Mouse (Mus musculus) neural tube, embryonic 14.5 days (tissue): ENCODE results near the gene Gcnt7. TPM values are rescaled to one million over a fixed set of nuclear protein-coding genes. Genes with fewer than 3 reads are reported as not detected.

Experiments
- ATAC-seq: fragments of 200-750 bp; cut with Nextera tagmentation; 2 replicates; pipeline ENCODE4 v1.8.0; 2017; ENCODE audit warnings: low read depth, mild to moderate bottlenecking, moderate TSS enrichment, moderate library complexity
- H3K27ac ChIP-seq: fragments of 300-500 bp; sonication (generic); 2 replicates; pipeline ENCODE4 v1.5.1; 2014; ENCODE audit warnings: low read depth, mild to moderate bottlenecking, control low read depth, low read length, moderate library complexity, mixed read lengths
- H3K27me3 ChIP-seq: fragments of 300-500 bp; sonication (generic); 2 replicates; pipeline ENCODE4 v1.6.1; 2014; ENCODE audit warnings: low read length; ENCODE audit not compliant: control insufficient read depth, insufficient read depth
- H3K36me3 ChIP-seq: fragments of 300-500 bp; sonication (generic); 2 replicates; pipeline ENCODE4 v1.6.1; 2014; ENCODE audit warnings: low read length, mixed read lengths; ENCODE audit not compliant: control insufficient read depth, insufficient read depth
- H3K4me1 ChIP-seq: fragments of 300-500 bp; sonication (generic); 2 replicates; pipeline ENCODE4 v1.6.1; 2014; ENCODE audit warnings: low read length; ENCODE audit not compliant: control insufficient read depth, insufficient read depth
- H3K4me2 ChIP-seq: fragments of 300-500 bp; sonication (generic); 2 replicates; pipeline ENCODE4 v1.6.1; 2014; ENCODE audit warnings: mild to moderate bottlenecking, low read depth, low read length, control low read depth
- H3K4me3 ChIP-seq: fragments of 300-500 bp; sonication (generic); 2 replicates; pipeline ENCODE4 v1.5.1; 2014; ENCODE audit warnings: low read depth, low read length, control low read depth, mixed read lengths
- H3K9ac ChIP-seq: fragments of 300-500 bp; sonication (generic); replicated peaks from 2 replicates; pipeline ENCODE4 v1.6.1; 2014; ENCODE audit warnings: low read depth, mild to moderate bottlenecking, control low read depth, low read length, mixed read lengths
- H3K9me3 ChIP-seq: fragments of 300-500 bp; sonication (generic); 2 replicates; pipeline ENCODE4 v1.6.1; 2016; ENCODE audit warnings: low read length; ENCODE audit not compliant: control insufficient read depth
- WGBS: fragments of 180-500 bp; shearing (Covaris S2); extraction: QIAGEN DNeasy Blood & Tissue Kit; methylation state at CpG from one replicate; pipeline ENCODE4 v1.1.7; 2014; 5-methylcytosine and 5-hydroxymethylcytosine counted together
- polyA plus RNA-seq: library from polyadenylated mRNA; unstranded; fragments of >200 nt; fragmentation: Nextera tagmentation; extraction: Ambion mirVana; gene quantifications from 2 replicates; pipeline ENCODE4 v1.2.1, GENCODE M21; 2014

Gcnt7 gene
- 0.80 and 1.2 TPM in 2 replicates for polyA plus RNA-seq

DNA sequence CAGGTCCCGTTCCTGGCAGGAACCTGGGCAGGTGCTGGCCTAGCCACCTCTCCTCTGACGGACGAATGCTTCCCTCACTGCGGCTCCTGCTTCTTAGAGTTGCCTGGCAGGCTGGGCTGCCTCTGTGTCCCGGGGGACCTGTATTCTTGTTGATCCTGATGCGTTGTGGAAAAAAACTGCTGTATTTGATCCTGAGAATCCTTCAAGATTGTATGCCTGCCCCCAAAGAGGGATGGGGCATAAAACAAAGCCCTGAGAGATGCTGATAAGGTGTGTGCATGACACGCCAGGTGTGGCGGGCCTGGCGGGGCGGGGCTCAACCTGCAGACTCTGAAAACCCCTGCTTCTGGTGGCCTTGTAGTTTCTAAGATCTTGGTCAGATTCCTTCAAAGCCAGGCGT, at the start of gene Gcnt7:
Gene Gcnt7 (minus strand): TSS at position 101 of the 400 bp plus-strand sequence.
- H3K9ac ChIP-seq: no peak within 1 kb of the TSS
- 93% methylated on average over 11 of the region's 11 CpGs for WGBS
- no peak for ATAC-seq
- H3K9me3 ChIP-seq: no peaks in the 10 kb centered on the region
- peaks cover 8% of the 10 kb centered on the region; the same call in 1 of the 2 replicates for H3K36me3 ChIP-seq
- no peaks in the 10 kb centered on the region for H3K27me3 ChIP-seq
- H3K4me1 ChIP-seq: no peaks in the 10 kb centered on the region
- H3K4me2 ChIP-seq: no peak within 1 kb of the TSS
- H3K4me3 ChIP-seq: no peak within 1 kb of the TSS
- no peak within 1 kb of the TSS for H3K27ac ChIP-seq

DNA sequence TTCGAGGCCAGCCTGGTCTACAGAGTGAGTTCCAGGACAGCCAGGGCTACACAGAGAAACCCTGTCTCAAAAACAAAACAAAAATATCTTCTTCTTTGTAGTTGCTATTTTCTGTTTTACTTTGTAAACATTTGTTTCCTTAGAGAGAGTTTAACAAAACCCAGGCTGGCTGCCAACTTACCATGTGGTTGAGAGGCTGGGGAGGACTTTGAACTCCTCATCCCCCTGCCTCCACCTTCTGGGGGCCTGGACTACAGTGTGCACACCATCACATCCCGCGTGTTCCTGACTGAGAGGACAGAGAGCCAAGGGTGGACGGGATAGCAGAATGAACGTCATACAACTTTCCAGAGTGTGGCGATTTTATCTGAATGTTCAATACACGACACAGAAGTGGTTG, 47.7 kb upstream of the Gcnt7 start:
- Histone ChIP-seq H3K4me3 (no peak overlapping the region), H3K9ac (no peak overlapping the region), H3K4me2 (no peak overlapping the region), H3K27me3 (no peaks in the 10 kb centered on the region), H3K4me1 (no peaks in the 10 kb centered on the region), H3K27ac (no peak overlapping the region), H3K36me3 (no peaks in the 10 kb centered on the region), H3K9me3 (no peaks in the 10 kb centered on the region)
- no peak for ATAC-seq
- 89% methylated on average over 6 of the region's 7 CpGs for WGBS

DNA sequence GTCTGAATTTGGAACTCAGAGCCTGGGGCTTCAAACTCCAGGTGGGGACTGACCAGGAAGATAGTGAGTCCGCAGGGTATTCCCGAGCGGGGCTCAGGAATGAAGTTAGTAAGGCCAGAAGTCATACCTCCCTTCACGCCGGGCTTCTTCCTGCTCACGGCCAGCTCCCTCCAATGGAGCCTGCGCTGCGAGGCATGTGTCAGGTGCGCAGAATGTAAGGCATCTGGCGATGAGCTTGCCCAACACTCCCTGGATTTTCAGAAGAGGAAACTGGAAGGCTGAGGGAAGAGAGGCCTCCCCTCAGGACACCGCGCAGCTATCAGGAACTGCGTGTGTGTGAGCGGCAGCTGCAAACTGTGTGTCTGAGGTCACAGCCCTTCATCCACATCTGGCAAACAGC, 43.8 kb upstream of the Gcnt7 start:
- no peak overlapping the region for H3K4me3 ChIP-seq
- no peaks in the 10 kb centered on the region for H3K36me3 ChIP-seq
- 74% methylated on average over 14 of the region's 14 CpGs for WGBS
- no peaks in the 10 kb centered on the region for H3K4me1 ChIP-seq
- H3K9ac ChIP-seq: no peak overlapping the region
- no peaks in the 10 kb centered on the region for H3K9me3 ChIP-seq
- no peak for ATAC-seq
- H3K27me3 ChIP-seq: no peaks in the 10 kb centered on the region
- no peak overlapping the region for H3K27ac ChIP-seq
- H3K4me2 ChIP-seq: no peak overlapping the region

DNA sequence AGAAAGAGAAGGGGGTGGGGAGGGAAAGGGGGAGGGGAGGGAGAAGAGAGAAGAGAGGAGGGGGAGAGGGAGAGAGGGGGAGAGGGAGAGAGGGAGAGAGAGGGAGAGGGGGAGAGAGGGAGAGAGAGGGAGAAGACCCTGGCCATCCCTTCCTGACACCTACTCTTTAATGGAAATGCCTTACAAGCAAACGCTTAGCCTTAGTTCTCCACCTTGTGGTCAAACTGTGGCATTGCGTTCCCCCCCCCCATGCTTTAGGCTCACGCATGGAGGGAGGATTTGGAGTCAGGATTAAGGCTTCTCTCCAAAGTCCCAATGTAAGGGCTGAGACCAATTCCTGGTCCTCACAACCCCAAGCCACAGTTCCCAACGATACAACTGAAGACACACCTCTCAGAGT, 42.9 kb upstream of the Gcnt7 start:
- no peak overlapping the region for H3K27ac ChIP-seq
- H3K4me3 ChIP-seq: no peak overlapping the region
- no peaks in the 10 kb centered on the region for H3K4me1 ChIP-seq
- no peaks in the 10 kb centered on the region for H3K27me3 ChIP-seq
- H3K4me2 ChIP-seq: no peak overlapping the region
- WGBS: 4% methylated on average over 4 of the region's 4 CpGs
- no peaks in the 10 kb centered on the region for H3K9me3 ChIP-seq
- no peak overlapping the region for H3K9ac ChIP-seq
- ATAC-seq: no peak
- no peaks in the 10 kb centered on the region for H3K36me3 ChIP-seq

DNA sequence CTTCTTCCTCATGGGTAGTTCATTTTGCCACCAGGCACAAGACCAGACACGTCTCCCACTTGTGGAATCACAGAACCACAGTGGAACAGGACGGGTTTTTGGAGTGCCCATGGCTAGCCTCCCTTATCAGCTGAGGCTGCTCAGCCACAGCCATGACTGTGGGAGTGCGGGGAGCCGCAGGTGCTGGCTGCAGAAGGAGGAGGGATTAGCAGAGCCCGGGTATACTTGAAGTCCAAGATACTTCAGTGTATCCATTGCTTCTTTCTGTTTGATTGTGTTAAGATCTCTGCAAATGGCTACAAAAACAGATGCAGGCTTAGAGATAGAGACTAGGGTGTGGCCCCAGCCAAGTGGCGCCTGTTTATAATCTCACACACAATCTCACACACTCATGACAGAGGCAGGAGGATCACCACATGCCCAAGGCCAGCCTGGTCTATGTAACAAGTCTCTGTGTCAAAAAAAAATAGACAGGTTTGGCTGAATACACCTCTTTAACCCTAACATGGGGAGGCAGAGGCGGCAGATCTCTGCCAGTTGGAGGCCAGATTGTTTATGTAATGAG, 42.4 kb upstream of the Gcnt7 start:
- H3K9ac ChIP-seq: no peak overlapping the region
- H3K4me1 ChIP-seq: no peaks in the 10 kb centered on the region
- ATAC-seq: no peak
- no peak overlapping the region for H3K27ac ChIP-seq
- no peak overlapping the region for H3K4me3 ChIP-seq
- H3K9me3 ChIP-seq: no peaks in the 10 kb centered on the region
- no peak overlapping the region for H3K4me2 ChIP-seq
- no peaks in the 10 kb centered on the region for H3K36me3 ChIP-seq
- WGBS: 70% methylated on average over 7 of the region's 7 CpGs
- no peaks in the 10 kb centered on the region for H3K27me3 ChIP-seq

DNA sequence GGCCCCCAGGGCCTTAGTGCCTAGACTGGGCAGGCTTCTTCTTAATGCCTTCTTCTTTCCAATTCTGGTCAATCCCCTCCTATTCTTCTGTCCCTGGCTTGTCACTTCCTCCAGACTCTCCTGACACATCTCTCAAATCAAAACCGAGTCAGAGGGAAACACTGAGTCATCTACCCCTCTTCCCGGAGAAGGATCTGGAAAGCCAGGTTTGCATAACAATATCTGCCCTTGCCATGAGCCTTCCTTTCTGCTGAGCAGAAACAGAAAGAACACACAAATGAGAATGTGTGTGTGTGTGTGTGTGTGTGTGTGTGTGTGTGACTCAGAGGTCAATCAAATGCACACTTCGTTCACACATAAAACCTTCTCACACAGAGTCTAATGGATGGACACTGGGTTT, 40.4 kb upstream of the Gcnt7 start:
- no peak overlapping the region for H3K4me3 ChIP-seq
- no peaks in the 10 kb centered on the region for H3K27me3 ChIP-seq
- H3K4me2 ChIP-seq: no peak overlapping the region
- H3K9me3 ChIP-seq: no peaks in the 10 kb centered on the region
- H3K4me1 ChIP-seq: no peaks in the 10 kb centered on the region
- 49% methylated on average over 3 of the region's 3 CpGs for WGBS
- H3K27ac ChIP-seq: no peak overlapping the region
- no peaks in the 10 kb centered on the region for H3K36me3 ChIP-seq
- ATAC-seq: no peak
- H3K9ac ChIP-seq: no peak overlapping the region

DNA sequence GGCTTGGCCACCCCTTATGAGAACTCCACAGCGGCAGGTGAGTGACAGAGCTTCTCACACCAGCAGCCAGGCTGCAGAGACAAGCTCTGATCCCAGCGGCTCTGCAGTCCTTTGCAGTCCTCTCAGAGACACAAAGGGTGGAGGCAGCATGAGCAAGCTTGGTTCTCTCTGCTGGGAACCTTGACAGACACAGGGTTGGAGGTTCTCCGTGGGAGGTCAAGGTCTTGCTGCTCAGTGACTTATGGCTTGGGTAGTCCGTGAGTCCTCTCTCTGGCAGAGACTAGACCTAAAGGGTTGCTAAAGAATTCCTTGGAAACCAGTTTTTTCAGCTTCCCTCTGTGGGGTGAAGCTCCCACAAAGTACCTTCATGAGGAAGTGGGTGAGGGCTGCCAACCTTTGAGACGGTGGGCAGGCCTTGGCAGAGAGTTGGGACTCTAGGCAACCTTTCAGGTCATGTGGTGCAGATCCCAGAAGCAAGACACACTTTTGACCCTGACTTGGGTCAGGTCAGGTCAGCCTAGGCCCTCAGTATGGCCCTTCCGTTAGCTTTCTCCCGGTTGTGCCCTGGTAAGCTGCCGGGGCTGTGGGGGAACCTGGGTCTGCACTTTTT, 38.4 kb upstream of the Gcnt7 start:
- WGBS: 80% methylated on average over 8 of the region's 8 CpGs
- Histone ChIP-seq H3K4me2 (no peak overlapping the region), H3K9ac (no peak overlapping the region), H3K4me3 (no peak overlapping the region), H3K36me3 (no peaks in the 10 kb centered on the region), H3K9me3 (no peaks in the 10 kb centered on the region), H3K27ac (no peak overlapping the region), H3K27me3 (no peaks in the 10 kb centered on the region), H3K4me1 (no peaks in the 10 kb centered on the region)
- no peak for ATAC-seq

DNA sequence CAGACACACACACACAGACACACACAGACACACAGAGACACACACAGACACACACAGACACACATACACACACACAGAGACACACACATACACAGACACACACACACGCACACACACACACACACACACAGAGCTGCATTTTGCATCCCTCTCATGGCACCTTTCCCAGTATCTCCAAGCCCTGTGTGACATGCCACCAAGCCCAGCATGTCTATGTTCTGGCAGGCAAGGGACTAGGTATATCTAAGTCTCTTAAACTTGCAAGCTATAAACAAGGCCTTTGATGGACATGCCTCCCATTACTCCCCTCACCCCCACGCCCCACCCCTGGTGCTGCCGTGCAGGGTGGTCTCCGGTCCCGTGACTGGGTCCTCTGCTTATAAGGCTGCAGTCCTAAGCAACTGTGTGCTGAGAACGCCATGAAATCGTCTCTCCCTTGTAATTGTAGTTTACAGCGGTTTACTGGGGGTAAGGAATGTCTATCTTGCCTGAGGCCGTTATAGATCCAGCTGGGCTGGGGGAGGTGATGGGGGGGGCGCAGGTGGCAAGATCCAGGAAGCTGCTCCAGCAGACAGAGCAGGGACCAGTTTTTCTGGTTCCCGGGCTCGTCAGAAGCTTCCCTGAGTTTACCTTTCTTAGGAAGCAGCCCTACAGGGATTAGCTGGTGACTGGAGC, 26.4 kb upstream of the Gcnt7 start:
- no peak overlapping the region for H3K4me2 ChIP-seq
- no peaks in the 10 kb centered on the region for H3K4me1 ChIP-seq
- ATAC-seq: no peak
- no peak overlapping the region for H3K27ac ChIP-seq
- no peaks in the 10 kb centered on the region for H3K9me3 ChIP-seq
- no peaks in the 10 kb centered on the region for H3K36me3 ChIP-seq
- H3K4me3 ChIP-seq: no peak overlapping the region
- H3K9ac ChIP-seq: no peak overlapping the region
- 30% methylated on average over 12 of the region's 12 CpGs for WGBS
- H3K27me3 ChIP-seq: no peaks in the 10 kb centered on the region

DNA sequence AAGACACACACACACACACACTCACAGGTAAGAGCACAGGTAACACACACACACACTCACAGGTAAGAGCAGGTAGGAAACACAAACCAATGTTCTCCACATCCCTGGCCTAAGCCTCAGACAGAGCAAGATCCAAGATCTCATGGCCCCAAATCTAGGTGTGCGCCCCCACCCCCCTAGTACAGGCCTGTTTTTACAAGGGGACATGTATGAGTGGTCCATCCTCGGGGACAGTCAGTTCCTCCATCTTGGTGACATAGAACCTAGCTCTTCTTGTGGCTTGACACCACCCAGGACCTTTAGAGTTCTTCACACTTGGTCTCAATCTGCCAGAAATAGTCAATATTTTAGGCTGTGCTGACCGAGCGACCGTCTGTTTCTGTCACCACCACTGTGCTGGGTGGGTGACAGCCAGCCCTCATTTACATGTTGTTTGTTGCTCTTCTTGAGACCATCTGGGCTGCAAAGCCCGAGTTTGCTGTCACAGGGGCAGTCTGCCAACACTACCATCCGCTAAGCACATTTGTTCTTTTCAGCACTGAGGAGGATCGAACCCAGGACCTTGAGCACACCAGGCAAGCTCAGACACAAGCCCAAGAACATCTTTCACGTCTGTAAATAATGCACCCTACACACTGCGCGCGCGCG, 25.5 kb upstream of the Gcnt7 start:
- WGBS: 81% methylated on average over 14 of the region's 14 CpGs
- Histone ChIP-seq H3K27ac (no peak overlapping the region), H3K4me3 (no peak overlapping the region), H3K4me1 (no peaks in the 10 kb centered on the region), H3K4me2 (no peak overlapping the region), H3K9ac (no peak overlapping the region), H3K9me3 (no peaks in the 10 kb centered on the region), H3K27me3 (no peaks in the 10 kb centered on the region), H3K36me3 (no peaks in the 10 kb centered on the region)
- ATAC-seq: no peak
